ENCODE assay signal across 12 mouse cellular contexts in genomic region chr2:15260486-15261165, GRCm38 (mm10).
DNase-seq lines count a peak whose midpoint lies in the region; ATAC-seq and TF ChIP-seq lines count a peak whose summit lies in the region.
"Had no signal": no experiment of that assay in that cellular context is flagged by ENCODE, and none has a peak within 500 bp of the region (broad histone marks: within the 10 kb centered on the region; RNA-seq: fewer than 3 reads in every experiment).

No protein-coding gene starts in this region.

- no peak overlapping the region for H3K4me3 ChIP-seq in forebrain, postnatal 0 days (ENCODE audit: low read depth, low read length)
- no peak overlapping the region for H3K4me3 ChIP-seq in forebrain, embryonic 16.5 days (replicated peaks; ENCODE audit: low read length)
- no peak overlapping the region for H3K4me3 ChIP-seq in ES-E14 (ENCODE audit: insufficient read depth in 1 of 2, low read depth in 1 of 2, low read length in 2 of 2, poor library complexity in 1 of 2, severe bottlenecking in 1 of 2)
- no peak overlapping the region for H3K4me3 ChIP-seq in embryonic facial prominence, embryonic 14.5 days (ENCODE audit: low read depth, low read length)
- H3K4me3 ChIP-seq in midbrain, embryonic 15.5 days: no peak overlapping the region
- H3K4me3 ChIP-seq: neural tube, embryonic 13.5 days had no signal

- intact Hi-C loops in left cerebral cortex, postnatal 14 days (cut with DNase I): no loop called here
- intact Hi-C loops in left cerebral cortex, postnatal 4 days (cut with DNase I): no loop called here

- H3K27me3 ChIP-seq in forebrain, postnatal 0 days (ENCODE audit: insufficient read depth, low read length): no peaks in the 10 kb centered on the region
- no peaks in the 10 kb centered on the region for H3K27me3 ChIP-seq in forebrain, embryonic 16.5 days (replicated peaks; ENCODE audit: control insufficient read depth, insufficient read depth, low read length)
- no peaks in the 10 kb centered on the region for H3K27me3 ChIP-seq in embryonic facial prominence, embryonic 14.5 days (replicated peaks; ENCODE audit: control insufficient read depth, insufficient read depth, low read length)
- no peaks in the 10 kb centered on the region for H3K27me3 ChIP-seq in midbrain, embryonic 15.5 days (replicated peaks)
- H3K27me3 ChIP-seq: neural tube, embryonic 13.5 days had no signal

- H3K4me2 ChIP-seq in forebrain, postnatal 0 days (ENCODE audit: low read depth): no peak overlapping the region
- H3K4me2 ChIP-seq in forebrain, embryonic 16.5 days (ENCODE audit: low read length): no peak overlapping the region
- H3K4me2 ChIP-seq in embryonic facial prominence, embryonic 14.5 days (ENCODE audit: low read depth, low read length): no peak overlapping the region
- H3K4me2 ChIP-seq in midbrain, embryonic 15.5 days: no peak overlapping the region
- H3K4me2 ChIP-seq: neural tube, embryonic 13.5 days had no signal

- ATAC-seq in forebrain, postnatal 0 days: peak; percentile 48
- no peak for ATAC-seq in forebrain, embryonic 16.5 days
- peak; percentile 50; the same call in 1 of the 2 replicates for ATAC-seq in embryonic facial prominence, embryonic 14.5 days (ENCODE audit: low read depth)
- no peak for ATAC-seq in midbrain, embryonic 15.5 days (replicated peaks)

- no peaks in the 10 kb centered on the region for H3K36me3 ChIP-seq in forebrain, postnatal 0 days (ENCODE audit: insufficient read depth)
- no peaks in the 10 kb centered on the region for H3K36me3 ChIP-seq in forebrain, embryonic 16.5 days (ENCODE audit: control insufficient read depth, insufficient read depth)
- H3K36me3 ChIP-seq in ES-E14 (ENCODE audit: control insufficient read depth, insufficient read depth, low read length, poor library complexity, severe bottlenecking): no peaks in the 10 kb centered on the region
- no peaks in the 10 kb centered on the region for H3K36me3 ChIP-seq in embryonic facial prominence, embryonic 14.5 days (ENCODE audit: control insufficient read depth, insufficient read depth, low read length)
- no peaks in the 10 kb centered on the region for H3K36me3 ChIP-seq in midbrain, embryonic 15.5 days (replicated peaks)
- H3K36me3 ChIP-seq: neural tube, embryonic 13.5 days had no signal

- DNase-seq in forebrain, postnatal 0 days: peak; percentile 21
- DNase-seq in left cerebral cortex, postnatal 14 days (ENCODE audit: low spot score in 2 of 2): peak; percentile 3 to 5
- DNase-seq in left cerebral cortex, postnatal 4 days: no peak
- peak; percentile 53 for DNase-seq in ES-E14 (ENCODE audit: low read depth, low spot score)
- DNase-seq in embryonic facial prominence, embryonic 14.5 days (ENCODE audit: low spot score): peak; percentile 47
- no peak for DNase-seq in cerebellum, adult 9-11 months
- DNase-seq: cerebellum, adult 11 months; heart, adult 11 months; kidney, postnatal 10 days had no signal

- H3K27ac ChIP-seq in forebrain, postnatal 0 days (ENCODE audit: low read depth, low read length): no peak overlapping the region
- no peak overlapping the region for H3K27ac ChIP-seq in forebrain, embryonic 16.5 days (ENCODE audit: low read length)
- no peak overlapping the region for H3K27ac ChIP-seq in ES-E14 (ENCODE audit: insufficient read depth, low read depth, low read length, poor library complexity, severe bottlenecking)
- H3K27ac ChIP-seq in embryonic facial prominence, embryonic 14.5 days (replicated peaks; ENCODE audit: low read depth, low read length): no peak overlapping the region
- no peak overlapping the region for H3K27ac ChIP-seq in midbrain, embryonic 15.5 days
- H3K27ac ChIP-seq: neural tube, embryonic 13.5 days had no signal

- no peaks in the 10 kb centered on the region for H3K4me1 ChIP-seq in forebrain, postnatal 0 days (ENCODE audit: insufficient read depth)
- no peaks in the 10 kb centered on the region for H3K4me1 ChIP-seq in forebrain, embryonic 16.5 days (replicated peaks; ENCODE audit: control insufficient read depth, insufficient read depth, low read length)
- no peaks in the 10 kb centered on the region for H3K4me1 ChIP-seq in ES-E14 (ENCODE audit: control insufficient read depth in 2 of 2, insufficient read depth in 2 of 2, low read length in 2 of 2, poor library complexity in 1 of 2)
- no peaks in the 10 kb centered on the region for H3K4me1 ChIP-seq in embryonic facial prominence, embryonic 14.5 days (ENCODE audit: control insufficient read depth, insufficient read depth, low read length)
- H3K4me1 ChIP-seq in midbrain, embryonic 15.5 days: no peaks in the 10 kb centered on the region
- H3K4me1 ChIP-seq: neural tube, embryonic 13.5 days had no signal

- in situ Hi-C loops in ES-E14 (cut with MboI; ENCODE audit: low sequenced_read_pairs in 2 of 2, unreplicated experiment in 2 of 2): no loop called here

- WGBS in forebrain, postnatal 0 days: 36% methylated on average over 4 of the region's 4 CpGs
- WGBS in forebrain, embryonic 16.5 days: 28% methylated on average over 4 of the region's 4 CpGs
- 12% methylated on average over 4 of the region's 4 CpGs for WGBS in embryonic facial prominence, embryonic 14.5 days
- WGBS in midbrain, embryonic 15.5 days: 35% methylated on average over 4 of the region's 4 CpGs

- no peaks in the 10 kb centered on the region for H3K9me3 ChIP-seq in forebrain, postnatal 0 days (ENCODE audit: low read length)
- no peaks in the 10 kb centered on the region for H3K9me3 ChIP-seq in forebrain, embryonic 16.5 days (ENCODE audit: control insufficient read depth, low read length)
- H3K9me3 ChIP-seq in ES-E14 (ENCODE audit: control insufficient read depth, insufficient read depth, low read depth, low read length): no peaks in the 10 kb centered on the region
- no peaks in the 10 kb centered on the region for H3K9me3 ChIP-seq in embryonic facial prominence, embryonic 14.5 days (ENCODE audit: control insufficient read depth, low read length)
- no peaks in the 10 kb centered on the region for H3K9me3 ChIP-seq in midbrain, embryonic 15.5 days
- H3K9me3 ChIP-seq: neural tube, embryonic 13.5 days had no signal

- no peak overlapping the region for H3K9ac ChIP-seq in forebrain, postnatal 0 days
- H3K9ac ChIP-seq in forebrain, embryonic 16.5 days (replicated peaks; ENCODE audit: low read depth, low read length): no peak overlapping the region
- H3K9ac ChIP-seq in ES-E14 (ENCODE audit: insufficient read depth, low read depth, low read length, poor library complexity, severe bottlenecking): no peak overlapping the region
- no peak overlapping the region for H3K9ac ChIP-seq in embryonic facial prominence, embryonic 14.5 days (ENCODE audit: low read depth, low read length)
- H3K9ac ChIP-seq in midbrain, embryonic 15.5 days: no peak overlapping the region
- H3K9ac ChIP-seq: neural tube, embryonic 13.5 days had no signal

- peak; percentile 71 for TF ChIP-seq CTCF in forebrain, postnatal 0 days (IDR thresholded peaks at IDR 0.05; ENCODE audit: low read depth)

TF ChIP-seq in ES-E14, 5 proteins besides CTCF, POLR2A, EP300 and RAD21:
- 0 out of 2 replicates have a peak, but pooled peaks have one; percentile 41 for TF ChIP-seq ZC3H11A (IDR thresholded peaks at IDR 0.05; ENCODE audit: borderline replicate concordance, low read depth, low read length)
- TF ChIP-seq HCFC1 (IDR thresholded peaks at IDR 0.05; ENCODE audit: borderline replicate concordance, insufficient read depth, low read length): no peak
- no peak for TF ChIP-seq ZNF384 (IDR thresholded peaks at IDR 0.05; ENCODE audit: low read depth, low read length)
- TF ChIP-seq CHD2 (IDR thresholded peaks at IDR 0.05; ENCODE audit: low read depth, low read length): no peak
TF ChIP-seq in ES-E14: peak in this region for 1.

Comparison
In these comparisons a context has a peak if more than half of its experiments do, and no peak if none do; other contexts are left out.
1. ATAC-seq: peak in forebrain, postnatal 0 days (single experiment) and embryonic facial prominence, embryonic 14.5 days (single experiment); none in forebrain, embryonic 16.5 days (single experiment) and midbrain, embryonic 15.5 days (single experiment).
2. DNase-seq: peak in forebrain, postnatal 0 days (single experiment), left cerebral cortex, postnatal 14 days (2 of 2), ES-E14 (single experiment) and embryonic facial prominence, embryonic 14.5 days (single experiment); none in left cerebral cortex, postnatal 4 days (single experiment) and cerebellum, adult 9-11 months (single experiment).